Mouse (Mus musculus) liver, adult (tissue): ENCODE data around the gene Pkp1.

Experiments used
- GATA4 ChIP-seq: IDR thresholded peaks from 2 replicates; pipeline ENCODE4 v1.6.1; 2014; ENCODE audit warnings: mild to moderate bottlenecking, low read length; ENCODE audit not compliant: insufficient replicate concordance

Gene Pkp1

GRCm38 (mm10) chr1:135854591-135855343, 64.2 kb downstream of the Pkp1 start:
- TF ChIP-seq GATA4, result no peak

GRCm38 (mm10) chr1:135853200-135853599, 65.8 kb downstream of the Pkp1 start:
- no peak for TF ChIP-seq GATA4

- TF ChIP-seq GATA4, result no peak
These were observed 66.8 kb downstream of the Pkp1 start for GRCm38 (mm10) chr1:135852044-135852756.

GRCm38 (mm10) chr1:135850722-135851512, 68.1 kb downstream of the Pkp1 start:
- TF ChIP-seq GATA4, result no peak

GRCm38 (mm10) chr1:135847611-135848351, 71.2 kb downstream of the Pkp1 start:
- TF ChIP-seq GATA4, result no peak

- no peak for TF ChIP-seq GATA4
These were observed 71.9 kb downstream of the Pkp1 start for GRCm38 (mm10) chr1:135847139-135847562.

- TF ChIP-seq GATA4, result no peak
These were observed 72.4 kb downstream of the Pkp1 start for GRCm38 (mm10) chr1:135846632-135847031.

GRCm38 (mm10) chr1:135844481-135844880, 74.5 kb downstream of the Pkp1 start:
- TF ChIP-seq GATA4, result peak; percentile 33; the same call in 1 of the 2 replicates

GRCm38 (mm10) chr1:135843519-135844262, 75.3 kb downstream of the Pkp1 start:
- no peak for TF ChIP-seq GATA4

GRCm38 (mm10) chr1:135840675-135841395, 78.2 kb downstream of the Pkp1 start:
- TF ChIP-seq GATA4, result no peak

GRCm38 (mm10) chr1:135839065-135839464, 79.9 kb downstream of the Pkp1 start:
- TF ChIP-seq GATA4, result no peak

- TF ChIP-seq GATA4, result no peak
These were observed 80.4 kb downstream of the Pkp1 start for GRCm38 (mm10) chr1:135838626-135839025.

GRCm38 (mm10) chr1:135835716-135836483, 83.1 kb downstream of the Pkp1 start, which contains the start of gene Tnnt2:
Tnnt2 (plus strand) TSS chr1:135836354.
- no peak for TF ChIP-seq GATA4

GRCm38 (mm10) chr1:135834983-135835382, 84.0 kb downstream of the Pkp1 start:
- TF ChIP-seq GATA4, result no peak
